Mouse (Mus musculus) left cerebral cortex, adult 2 months (tissue): Measurements from ENCODE around the gene Gm17268. TPM values are rescaled to one million over a fixed set of nuclear protein-coding genes. Genes with fewer than 3 reads are reported as not detected.

Experiments used
- DNase-seq, 2 experiments: peaks; one replicate each; pipeline ENCODE4 v3.0.0; 2021 to 2022; ENCODE audit warnings: low spot score in 2 of 2, mixed read lengths in 1 of 2; ENCODE audit errors: extremely low spot score in 1 of 2
- H3K27ac ChIP-seq: fragments of 200-600 bp; 2 replicates; pipeline ENCODE4 v1.8.1; 2022
- H3K4me3 ChIP-seq: fragments of 200-600 bp; 2 replicates; pipeline ENCODE4 v1.8.1; 2022
- CTCF ChIP-seq: fragments of 200-600 bp; IDR thresholded peaks from 2 replicates; pipeline ENCODE4 v1.8.1; 2022; ENCODE audit warnings: antibody characterized with exemption, mild to moderate bottlenecking, moderate library complexity
- intact Hi-C: fragments of 180-260 bp; cut with DNase I; formaldehyde crosslinking; loops from one replicate; pipeline ENCODE4 v1.15.1; 2025
- long read RNA-seq, 2 experiments: library from polyadenylated mRNA; stranded (forward); transcript quantifications; one replicate each; pipeline ENCODE4 v2.0.0; 2021; ENCODE audit warnings: borderline mapping rate in 2 of 2
- total RNA-seq, 2 experiments: library from RNA; stranded (reverse); gene quantifications; 2 replicates each; pipeline ENCODE4 v1.2.3; 2021

Gene Gm17268
- not detected for total RNA-seq
- long read RNA-seq, experiment 1, result 0 reads
- long read RNA-seq, experiment 2, result 0 reads

GRCm38 (mm10) chr11:82038535-82038934, at the start of gene Gm17268:
Gm17268 (minus strand) TSS chr11:82038562.
- TF ChIP-seq CTCF, result peak; percentile 21
- H3K27ac ChIP-seq, result no peak within 1 kb of the TSS
- intact Hi-C loops, result loop anchor here (5.0 kb wide), 1 partner anchor 41 kb away; no protein-coding TSS in a partner anchor
- no peak for DNase-seq
- no peak within 1 kb of the TSS for H3K4me3 ChIP-seq

- intact Hi-C loops, result no loop called here
- no peak for TF ChIP-seq CTCF
- no peak for DNase-seq
- no peak overlapping the region for H3K4me3 ChIP-seq
- no peak overlapping the region for H3K27ac ChIP-seq
These were observed 46.0 kb upstream of the Gm17268 start for GRCm38 (mm10) chr11:82084360-82084759.

- no peak for DNase-seq
- H3K27ac ChIP-seq, result no peak overlapping the region
- intact Hi-C loops, result no loop called here
- TF ChIP-seq CTCF, result no peak
- H3K4me3 ChIP-seq, result no peak overlapping the region
These were observed 42.5 kb upstream of the Gm17268 start for GRCm38 (mm10) chr11:82080865-82081264.

- Histone ChIP-seq H3K27ac (no peak overlapping the region), H3K4me3 (no peak overlapping the region)
- intact Hi-C loops, result no loop called here
- TF ChIP-seq CTCF, result no peak
- DNase-seq, result no peak
These were observed 39.9 kb upstream of the Gm17268 start for GRCm38 (mm10) chr11:82078136-82078730.

GRCm38 (mm10) chr11:82077031-82077430, 38.7 kb upstream of the Gm17268 start:
- intact Hi-C loops, result no loop called here

GRCm38 (mm10) chr11:82073686-82074085, 35.3 kb upstream of the Gm17268 start:
- no peak for TF ChIP-seq CTCF
- no peak for DNase-seq
- intact Hi-C loops, result no loop called here
- Histone ChIP-seq H3K4me3 (no peak overlapping the region), H3K27ac (no peak overlapping the region)

More at GRCm38 (mm10) chr11:82077031-82077430, 38.7 kb upstream of the Gm17268 start:
- Histone ChIP-seq H3K4me3 (no peak overlapping the region), H3K27ac (no peak overlapping the region)
- no peak for TF ChIP-seq CTCF
- DNase-seq, result no peak

GRCm38 (mm10) chr11:82072984-82073383, 34.6 kb upstream of the Gm17268 start:
- H3K27ac ChIP-seq, result no peak overlapping the region
- H3K4me3 ChIP-seq, result no peak overlapping the region
- no peak for DNase-seq
- no peak for TF ChIP-seq CTCF
- intact Hi-C loops, result no loop called here

GRCm38 (mm10) chr11:82072374-82072773, 34.0 kb upstream of the Gm17268 start:
- DNase-seq, result no peak
- peak; percentile 31 for TF ChIP-seq CTCF
- Histone ChIP-seq H3K27ac (no peak overlapping the region), H3K4me3 (no peak overlapping the region)
- intact Hi-C loops, result no loop called here

GRCm38 (mm10) chr11:82071076-82071475, 32.7 kb upstream of the Gm17268 start:
- intact Hi-C loops, result no loop called here
- Histone ChIP-seq H3K4me3 (no peak overlapping the region), H3K27ac (no peak overlapping the region)
- no peak for DNase-seq
- no peak for TF ChIP-seq CTCF

- Histone ChIP-seq H3K27ac (no peak overlapping the region), H3K4me3 (no peak overlapping the region)
- intact Hi-C loops, result no loop called here
- TF ChIP-seq CTCF, result no peak
- DNase-seq, result no peak
These were observed 28.7 kb upstream of the Gm17268 start for GRCm38 (mm10) chr11:82066953-82067571.

- H3K27ac ChIP-seq, result no peak overlapping the region
- no peak for DNase-seq
- TF ChIP-seq CTCF, result no peak
- intact Hi-C loops, result no loop called here
- no peak overlapping the region for H3K4me3 ChIP-seq
These were observed 25.1 kb upstream of the Gm17268 start for GRCm38 (mm10) chr11:82063454-82063853.

GRCm38 (mm10) chr11:82062226-82062625, 23.9 kb upstream of the Gm17268 start:
- no peak for TF ChIP-seq CTCF
- intact Hi-C loops, result no loop called here
- no peak for DNase-seq
- H3K27ac ChIP-seq, result no peak overlapping the region
- no peak overlapping the region for H3K4me3 ChIP-seq

- no peak within 1 kb of the TSS for H3K27ac ChIP-seq
- intact Hi-C loops, result no loop called here
- peak; percentile 22 to 23 for DNase-seq
- TF ChIP-seq CTCF, result no peak
- H3K4me3 ChIP-seq, result no peak within 1 kb of the TSS
These were observed 19.3 kb upstream of the Gm17268 start, which contains the start of gene Ccl11 for GRCm38 (mm10) chr11:82057646-82058045. Ccl11 (plus strand) TSS chr11:82057823.
